Mouse (Mus musculus) ES-E14 (cell line): ENCODE data around the gene Vill. TPM values are rescaled to one million over a fixed set of nuclear protein-coding genes. Genes with fewer than 3 reads are reported as not detected.
A peak's percentile ranks its signal among the peaks of the same experiment; 100 is the strongest.

ENCODE experiments used
- DNase-seq: peaks from one replicate; pipeline ENCODE4 v3.0.0-alpha.2; 2013; ENCODE audit warnings: low read depth, low spot score
- H3K27ac ChIP-seq: 2 replicates; pipeline ENCODE4 v1.5.1; 2012; ENCODE audit warnings: low read depth, mild to moderate bottlenecking, low read length, moderate library complexity, mixed read lengths; ENCODE audit not compliant: poor library complexity, insufficient read depth, severe bottlenecking
- H3K36me3 ChIP-seq: 2 replicates; pipeline ENCODE4 v1.6.1; 2012; ENCODE audit warnings: mild to moderate bottlenecking, low read length, moderate library complexity, mixed read lengths; ENCODE audit not compliant: control insufficient read depth, poor library complexity, insufficient read depth, severe bottlenecking
- H3K4me1 ChIP-seq, 2 experiments: fragments of 150-350 bp in 1 of 2; sonication (generic) in 1 of 2; 2 replicates each; pipeline ENCODE4 v1.6.1; 2012; ENCODE audit warnings: low read length in 2 of 2, mild to moderate bottlenecking in 1 of 2, mixed read lengths in 1 of 2; ENCODE audit not compliant: control insufficient read depth in 2 of 2, insufficient read depth in 2 of 2, poor library complexity in 1 of 2
- H3K4me3 ChIP-seq, 2 experiments: fragments of 150-350 bp in 1 of 2; sonication (generic) in 1 of 2; 2 replicates each; pipeline ENCODE4 v1.5.1; 2012; ENCODE audit warnings: low read length in 2 of 2, low read depth in 1 of 2, mild to moderate bottlenecking in 1 of 2, mixed read lengths in 1 of 2; ENCODE audit not compliant: insufficient read depth in 1 of 2, poor library complexity in 1 of 2, severe bottlenecking in 1 of 2
- H3K9ac ChIP-seq: 2 replicates; pipeline ENCODE4 v1.6.1; 2012; ENCODE audit warnings: low read depth, mild to moderate bottlenecking, low read length, mixed read lengths; ENCODE audit not compliant: poor library complexity, insufficient read depth, severe bottlenecking
- H3K9me3 ChIP-seq: fragments of 150-350 bp; sonication (generic); 2 replicates; pipeline ENCODE4 v1.6.1; 2012; ENCODE audit warnings: low read depth, mild to moderate bottlenecking, low read length; ENCODE audit not compliant: control insufficient read depth, insufficient read depth
- CHD2 ChIP-seq: IDR thresholded peaks from 2 replicates; pipeline ENCODE4 v1.6.1; 2014; ENCODE audit warnings: mild to moderate bottlenecking, low read depth, low read length, inconsistent platforms
- HCFC1 ChIP-seq: IDR thresholded peaks from 2 replicates; pipeline ENCODE4 v1.6.1; 2012; ENCODE audit warnings: low read length, inconsistent platforms, borderline replicate concordance; ENCODE audit not compliant: insufficient read depth
- MAFK ChIP-seq: IDR thresholded peaks from 2 replicates; pipeline ENCODE4 v1.6.1; 2014; ENCODE audit warnings: mild to moderate bottlenecking, low read depth, low read length, inconsistent platforms; ENCODE audit not compliant: insufficient read depth
- ZC3H11A ChIP-seq: IDR thresholded peaks from 2 replicates; pipeline ENCODE4 v1.6.1; 2012; ENCODE audit warnings: low read depth, mild to moderate bottlenecking, inconsistent platforms, low read length, borderline replicate concordance
- ZNF384 ChIP-seq: IDR thresholded peaks from 2 replicates; pipeline ENCODE4 v1.6.1; 2012; ENCODE audit warnings: low read depth, low read length, inconsistent platforms
- in situ Hi-C, 2 experiments: fragments of 600-800 bp; cut with MboI; formaldehyde crosslinking; loops; one replicate each; pipeline ENCODE4 v1.15.1; 2025; ENCODE audit warnings: low sequenced_read_pairs in 2 of 2, inconsistent platforms in 1 of 2; ENCODE audit not compliant: unreplicated experiment in 2 of 2
- total RNA-seq: library from RNA; depleted of rRNA; stranded (reverse); fragments of 300-350 nt; gene quantifications from 2 replicates; pipeline ENCODE4 v1.2.3, GENCODE M21; 2012

Gene Vill
- total RNA-seq, 1 experiment: 27.5 TPM

GRCm38 (mm10) chr9:119075685-119076084, 23.1 kb downstream of the Vill start:
- peaks cover 8 to 24% of the 10 kb centered on the region in 2 experiments for H3K4me1 ChIP-seq
- no peak overlapping the region for H3K4me3 ChIP-seq
- no peak overlapping the region for H3K9ac ChIP-seq
- in situ Hi-C loops: loop anchor here in 1 of 2 experiments (10.0 kb wide), 1 partner anchor 161 kb away; no protein-coding TSS in a partner anchor
- H3K9me3 ChIP-seq: no peaks in the 10 kb centered on the region
- peaks cover 9% of the 10 kb centered on the region; the same call in 1 of the 2 replicates for H3K36me3 ChIP-seq
- TF ChIP-seq MAFK (no peak), HCFC1 (no peak), ZNF384 (no peak), CHD2 (no peak), ZC3H11A (no peak)
- DNase-seq: no peak
- no peak overlapping the region for H3K27ac ChIP-seq

GRCm38 (mm10) chr9:119080040-119080675, 27.6 kb downstream of the Vill start:
- no peaks in the 10 kb centered on the region for H3K9me3 ChIP-seq
- in situ Hi-C loops: no loop called here
- no peak overlapping the region for H3K9ac ChIP-seq
- H3K4me1 ChIP-seq: peaks cover 16 to 53% of the 10 kb centered on the region in 2 experiments
- no peak for TF ChIP-seq CHD2
- no peak for TF ChIP-seq HCFC1
- no peak for TF ChIP-seq MAFK
- no peak for TF ChIP-seq ZNF384
- no peak for TF ChIP-seq ZC3H11A
- H3K27ac ChIP-seq: no peak overlapping the region
- no peak overlapping the region for H3K4me3 ChIP-seq
- peaks cover 2% of the 10 kb centered on the region; the same call in 1 of the 2 replicates for H3K36me3 ChIP-seq
- DNase-seq: no peak

- Histone ChIP-seq H3K4me1 (peaks cover 14 to 57% of the 10 kb centered on the region in 2 experiments), H3K27ac (peak overlapping the region; percentile 91), H3K4me3 (no peak overlapping the region; a peak in 1 of 4 replicates), H3K9me3 (no peaks in the 10 kb centered on the region), H3K9ac (peak overlapping the region; percentile 23; the same call in 1 of the 2 replicates), H3K36me3 (peaks cover 2% of the 10 kb centered on the region; the same call in 1 of the 2 replicates)
- no peak for DNase-seq
- TF ChIP-seq ZC3H11A: no peak
- TF ChIP-seq MAFK: no peak
- no peak for TF ChIP-seq HCFC1
- no peak for TF ChIP-seq CHD2
- no peak for TF ChIP-seq ZNF384
- in situ Hi-C loops: no loop called here
Measured at GRCm38 (mm10) chr9:119082039-119082438, 29.5 kb downstream of the Vill start.

GRCm38 (mm10) chr9:119082656-119083430, 30.3 kb downstream of the Vill start:
- peaks cover 14 to 62% of the 10 kb centered on the region in 2 experiments for H3K4me1 ChIP-seq
- peaks cover 2% of the 10 kb centered on the region; the same call in 1 of the 2 replicates for H3K36me3 ChIP-seq
- in situ Hi-C loops: no loop called here

More at GRCm38 (mm10) chr9:119082656-119083430, 30.3 kb downstream of the Vill start:
- DNase-seq: no peak
- Histone ChIP-seq H3K9ac (peak overlapping the region; percentile 47; the same call in 1 of the 2 replicates), H3K9me3 (no peaks in the 10 kb centered on the region), H3K27ac (peak overlapping the region; percentile 91), H3K4me3 (no peak overlapping the region)
- TF ChIP-seq ZNF384 (no peak), MAFK (no peak), CHD2 (no peak), HCFC1 (no peak), ZC3H11A (no peak)
